ENCODE assay signal across 10 mouse cellular contexts in genomic region chr4:148075881-148076280, GRCm38 (mm10). TPM values are rescaled to one million over a fixed set of nuclear protein-coding genes. Genes with fewer than 3 reads are reported as not detected.
"Had no signal": no experiment of that assay in that cellular context is flagged by ENCODE, and none has a peak within 500 bp of the region (broad histone marks: within the 10 kb centered on the region; RNA-seq: fewer than 3 reads in every experiment).

No protein-coding gene starts in this region.

- H3K9me3 ChIP-seq: limb, embryonic 12.5 days; liver, embryonic 13.5 days; lung, embryonic 15.5 days; megakaryocyte, embryonic 14.5 days; midbrain, embryonic 15.5 days; neural tube, embryonic 12.5 days had no signal

- H3K27ac ChIP-seq: left cerebral cortex, adult 2 months; limb, embryonic 12.5 days; liver, embryonic 13.5 days; lung, embryonic 15.5 days; macrophage; midbrain, embryonic 15.5 days; neural tube, embryonic 12.5 days; stomach, postnatal 0 days had no signal

- H3K27me3 ChIP-seq: limb, embryonic 12.5 days; liver, embryonic 13.5 days; lung, embryonic 15.5 days; midbrain, embryonic 15.5 days; neural tube, embryonic 12.5 days had no signal

- H3K9ac ChIP-seq: limb, embryonic 12.5 days; liver, postnatal 0 days; midbrain, embryonic 15.5 days; neural tube, embryonic 12.5 days had no signal

- H3K36me3 ChIP-seq: lung, embryonic 15.5 days; midbrain, embryonic 15.5 days had no signal

- H3K4me1 ChIP-seq: lung, embryonic 15.5 days; neural tube, embryonic 12.5 days had no signal

RNA-seq across cellular contexts. Expression of gene Draxin, which starts 54.6 kb away (rescaled TPM):
- polyA plus RNA-seq: macrophage; stomach, postnatal 0 days had no signal
